Mouse (Mus musculus) lung, adult 2 months (tissue): ENCODE measurements at regions not wholly inside any gene's neighbourhood (a gene's known extent, or its start where the extent isn't known, plus 50 kb on each side); places are given as distances from the start of the nearest gene placed in this dataset.

Experiments
- CTCF ChIP-seq: fragments of 200-500 bp; IDR thresholded peaks from 2 replicates; pipeline ENCODE4 v1.5.1; 2011; ENCODE audit warnings: mild to moderate bottlenecking, low read length, control low read depth; ENCODE audit not compliant: insufficient read depth
- POLR2A ChIP-seq: fragments of 200-500 bp; IDR thresholded peaks from 2 replicates; pipeline ENCODE4 v1.6.1; 2011; ENCODE audit warnings: low read depth, mild to moderate bottlenecking, control low read depth, low read length, borderline replicate concordance; ENCODE audit errors: extremely low read depth

GRCm38 (mm10) chr16:46655041-46655440 is 156.7 kb upstream of the Nectin3 start:
- TF ChIP-seq POLR2A = no peak
- TF ChIP-seq CTCF = no peak
